Mouse (Mus musculus): ENCODE data around the gene Atp2c1.

GRCm38 (mm10) chr9:105484338-105485084 is 42.6 kb downstream of the Atp2c1 start:
- TF ChIP-seq CTCF (conservative IDR thresholded peaks at IDR 0.05; ENCODE audit: low read length) (no peak), NANOG (IDR thresholded peaks at IDR 0.05; ENCODE audit: borderline replicate concordance, low read length) (no peak)
